Mouse (Mus musculus): ENCODE data around the gene Srrd.

GRCm38 (mm10) chr5:112382641-112383330 is 39.9 kb upstream of the Srrd start:
- TF ChIP-seq CTCF (IDR thresholded peaks at IDR 0.05; ENCODE audit: low read depth, low read length) (no peak), POLR2A (IDR thresholded peaks at IDR 0.05; ENCODE audit: borderline replicate concordance, low read depth, low read length) (no peak)
